Mouse (Mus musculus) lung, postnatal 0 days (tissue): ENCODE measurements at regions not wholly inside any gene's neighbourhood (a gene's known extent, or its start where the extent isn't known, plus 50 kb on each side); places are given as distances from the start of the nearest gene placed in this dataset.

Experiments
- CTCF ChIP-seq: IDR thresholded peaks from 2 replicates; pipeline ENCODE4 v1.5.1; 2016; ENCODE audit warnings: antibody characterized with exemption, mild to moderate bottlenecking
- EP300 ChIP-seq: IDR thresholded peaks from 2 replicates; pipeline ENCODE4 v1.6.1; 2016; ENCODE audit warnings: antibody characterized with exemption, mild to moderate bottlenecking, control low read depth

DNA sequence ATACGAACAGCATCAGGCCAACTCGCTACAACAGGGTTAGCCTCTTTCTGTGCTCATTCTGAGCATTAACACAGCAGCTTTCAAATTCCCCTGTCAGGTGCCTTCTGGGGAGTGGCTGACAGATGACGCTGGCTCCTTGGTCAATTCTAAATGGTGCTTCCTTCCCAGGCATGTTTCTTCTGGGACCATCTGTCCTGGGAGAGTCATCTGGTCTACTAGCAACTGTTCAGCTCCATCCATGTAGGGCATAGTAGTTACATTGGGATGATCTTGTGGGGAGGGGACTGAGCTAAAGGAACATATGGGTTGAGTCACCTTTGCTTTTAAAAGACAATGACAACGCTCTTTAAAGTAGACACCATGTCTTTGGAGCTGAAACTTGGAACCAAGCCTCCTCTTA, 183.5 kb downstream of the Fndc1 start:
- TF ChIP-seq CTCF (no peak), EP300 (no peak)
